Mouse (Mus musculus) telencephalon, adult 2 months (tissue): ENCODE measurements at regions not wholly inside any gene's neighbourhood (a gene's known extent, or its start where the extent isn't known, plus 50 kb on each side); places are given as distances from the start of the nearest gene placed in this dataset.

Experiments used
- DNase-seq: peaks from one replicate; pipeline ENCODE4 v3.0.0-alpha.2; 2011; ENCODE audit warnings: low read depth, low spot score

DNA sequence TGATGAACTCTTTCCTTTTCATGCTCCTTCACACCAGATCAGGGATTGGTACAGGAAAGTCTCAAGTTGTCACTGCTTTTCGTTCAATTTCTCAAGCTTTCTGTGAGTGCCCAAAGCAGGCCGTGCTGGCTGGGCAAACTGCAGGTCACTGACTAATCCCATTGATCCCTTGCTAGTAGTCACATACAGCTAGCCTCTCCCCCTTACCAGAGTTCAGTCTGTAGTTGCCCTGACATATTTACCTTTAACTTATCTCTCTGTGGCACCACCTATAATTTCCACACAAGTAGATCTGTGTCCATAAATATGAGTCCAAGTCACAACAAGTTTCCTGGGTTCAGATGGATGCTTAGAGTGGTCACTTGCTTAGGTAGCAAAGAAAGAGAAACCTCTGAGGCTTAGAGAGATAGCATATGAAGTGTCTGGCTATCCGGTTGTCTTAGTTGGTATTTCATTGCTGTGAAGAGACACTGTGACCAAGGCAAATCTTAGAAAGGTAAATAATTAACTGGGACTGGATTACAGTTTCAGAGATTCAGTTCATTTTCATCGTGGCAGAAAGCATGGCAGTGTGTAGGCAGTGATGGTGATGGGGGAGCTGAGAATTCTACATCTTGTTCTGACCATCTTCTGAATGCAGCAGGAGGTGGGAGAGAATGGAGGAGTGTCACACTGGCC lies 362.8 kb upstream of the Pcsk5 start:
- DNase-seq: no peak

DNA sequence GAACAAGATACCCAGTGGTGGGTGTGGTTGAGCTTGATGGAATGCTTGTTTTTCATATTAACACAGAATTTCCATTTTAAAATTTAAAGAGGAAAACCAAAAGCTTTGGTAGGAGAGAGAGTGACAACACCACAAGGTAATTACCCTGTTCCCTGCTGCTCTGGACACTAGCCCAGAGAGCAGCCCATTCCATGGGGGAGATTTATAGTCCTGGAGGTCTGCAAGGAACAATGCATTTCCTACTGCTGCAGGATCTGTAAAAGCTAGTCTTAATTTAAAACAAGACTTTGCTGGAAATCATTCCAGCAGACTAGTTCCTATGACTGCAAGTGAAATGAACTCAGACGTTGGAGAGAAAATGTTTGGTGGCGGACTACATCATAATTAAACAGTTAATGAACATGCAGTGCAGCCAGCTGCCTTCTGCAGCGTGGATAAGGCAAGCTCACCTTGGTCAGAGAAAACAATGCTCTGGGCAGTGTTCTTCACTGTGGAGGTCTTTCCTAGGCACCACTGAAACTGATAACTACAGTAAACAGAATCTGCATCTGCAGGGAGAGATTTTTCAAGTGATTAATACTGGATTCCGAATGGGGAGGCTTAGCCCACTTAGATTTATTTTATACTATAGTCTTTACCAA lies 351.8 kb upstream of the Pcsk5 start:
- no peak for DNase-seq

DNA sequence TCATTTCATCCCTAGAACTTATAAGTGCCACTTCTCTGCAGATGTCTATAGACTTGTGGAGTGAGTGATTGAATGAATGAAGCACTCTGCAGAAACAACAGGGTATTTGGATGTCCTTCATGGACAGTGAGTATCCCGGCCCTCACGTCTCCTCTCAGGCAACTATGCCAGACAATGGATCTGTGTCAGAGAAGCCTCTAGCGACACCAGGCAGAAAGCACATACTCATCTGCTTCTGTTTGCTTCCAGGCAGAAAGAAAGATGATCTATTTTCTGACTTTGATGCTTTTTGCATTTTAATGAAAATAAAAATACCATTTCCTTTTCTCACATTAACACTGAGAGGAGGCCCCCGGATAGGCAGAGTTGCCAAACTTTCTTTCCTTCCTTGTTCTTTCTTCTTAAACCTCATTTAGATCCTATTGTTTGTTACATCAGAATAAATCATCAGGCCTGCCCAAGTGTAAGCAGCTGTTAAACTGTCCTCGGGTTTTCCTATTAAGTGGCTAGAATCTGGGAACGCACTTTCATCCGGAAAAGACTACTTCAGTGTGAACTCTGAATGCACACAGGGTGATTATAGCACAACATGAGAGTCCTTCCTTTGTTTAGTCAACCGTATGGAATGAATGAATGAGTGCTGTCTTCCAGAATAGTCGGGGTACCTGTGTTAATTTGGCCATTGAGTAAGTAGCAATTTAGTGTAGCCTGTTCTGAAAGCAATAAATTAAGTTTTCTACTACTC lies 350.9 kb upstream of the Pcsk5 start:
- peak; percentile 27 for DNase-seq

DNA sequence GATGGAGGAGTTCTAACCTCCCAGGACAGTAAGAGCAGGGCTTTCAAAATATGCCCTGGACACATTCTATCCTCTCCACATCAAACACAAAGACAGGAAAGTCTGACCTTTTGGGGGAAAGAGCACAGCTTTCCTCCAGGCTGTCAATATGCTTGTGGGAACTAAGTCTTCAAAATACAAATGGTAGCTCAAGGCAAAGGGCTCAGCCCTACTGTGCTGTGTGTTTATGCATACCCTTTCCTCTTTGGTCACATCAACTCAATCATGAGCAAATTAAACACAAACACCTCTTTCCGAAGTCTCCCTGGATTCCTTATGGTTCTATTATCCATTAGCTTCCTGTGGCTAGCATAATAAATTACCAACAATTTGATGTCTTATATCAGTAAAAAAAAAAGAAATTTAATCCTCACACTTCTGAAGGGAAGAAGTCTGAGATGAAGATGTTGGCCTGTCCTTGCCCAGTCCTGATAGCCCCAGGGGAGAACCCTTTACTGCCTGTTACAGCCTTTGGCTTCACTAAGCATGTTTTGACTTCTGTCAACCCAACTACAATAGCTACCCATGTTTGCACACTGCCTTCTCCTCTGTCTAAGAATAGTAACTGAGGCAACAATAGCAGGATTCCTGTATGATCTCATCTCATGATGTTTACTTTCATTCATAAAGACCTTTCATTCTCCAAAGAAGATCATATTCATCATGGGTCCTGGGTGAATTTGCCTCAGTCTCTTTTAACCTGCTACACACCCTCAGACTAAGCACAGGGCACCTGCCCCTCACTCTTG lies 348.5 kb upstream of the Pcsk5 start:
- no peak for DNase-seq

DNA sequence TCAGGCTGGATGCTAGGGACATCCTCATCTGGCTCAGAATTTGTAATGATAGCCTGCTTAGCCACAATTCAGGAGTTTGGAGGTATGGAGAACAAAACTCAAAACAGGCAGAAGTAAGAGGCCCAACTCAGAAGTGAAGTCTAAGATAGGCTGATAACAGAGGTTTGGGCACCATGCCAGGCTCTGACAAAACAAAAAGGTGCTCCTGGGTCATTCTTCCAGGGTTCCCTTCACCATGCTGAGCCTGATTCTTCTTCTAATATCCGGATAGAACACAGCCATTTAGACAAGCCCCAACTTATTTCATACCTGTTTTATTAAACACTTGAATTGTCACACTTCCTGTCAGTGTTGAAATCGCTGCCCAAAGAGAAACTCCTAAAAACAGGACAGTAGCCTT lies 347.8 kb upstream of the Pcsk5 start:
- DNase-seq: no peak

DNA sequence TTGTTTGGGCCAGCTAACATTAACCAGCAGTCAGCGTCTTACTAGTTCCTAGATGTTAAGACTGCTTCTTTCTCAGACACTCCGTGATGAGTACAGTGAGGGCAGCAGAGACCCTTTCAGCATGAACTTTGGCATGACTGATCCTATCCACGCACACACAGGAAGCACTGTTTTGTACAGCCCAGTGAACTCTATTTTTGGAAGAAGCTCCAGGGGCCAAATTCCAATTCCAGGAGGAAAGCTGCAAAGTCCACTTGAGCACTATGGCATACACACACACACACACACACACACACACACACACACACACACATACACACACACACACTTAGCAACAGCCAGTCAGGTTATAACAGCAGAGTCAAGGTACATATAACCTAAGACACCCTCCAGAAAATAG lies 338.8 kb upstream of the Pcsk5 start:
- DNase-seq: no peak

DNA sequence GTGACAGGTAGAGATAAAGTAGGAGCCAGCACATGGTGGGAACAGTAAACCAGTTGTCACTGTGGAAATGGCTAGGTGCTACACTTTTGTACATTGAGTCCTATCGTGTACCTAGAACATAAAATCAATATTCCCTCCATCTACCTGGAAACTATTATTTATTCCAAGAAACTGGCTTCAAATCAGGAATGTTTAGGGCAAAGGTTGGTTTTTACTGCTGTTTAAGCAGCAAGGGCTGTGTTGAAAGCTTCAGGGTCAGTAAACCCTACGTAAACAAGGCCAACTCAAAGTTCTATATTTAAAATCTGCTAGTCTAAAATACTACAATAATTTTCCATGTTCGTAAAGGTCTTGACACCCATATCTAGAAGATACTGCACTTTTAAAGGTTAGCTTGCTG lies 309.1 kb upstream of the Pcsk5 start:
- DNase-seq: no peak

DNA sequence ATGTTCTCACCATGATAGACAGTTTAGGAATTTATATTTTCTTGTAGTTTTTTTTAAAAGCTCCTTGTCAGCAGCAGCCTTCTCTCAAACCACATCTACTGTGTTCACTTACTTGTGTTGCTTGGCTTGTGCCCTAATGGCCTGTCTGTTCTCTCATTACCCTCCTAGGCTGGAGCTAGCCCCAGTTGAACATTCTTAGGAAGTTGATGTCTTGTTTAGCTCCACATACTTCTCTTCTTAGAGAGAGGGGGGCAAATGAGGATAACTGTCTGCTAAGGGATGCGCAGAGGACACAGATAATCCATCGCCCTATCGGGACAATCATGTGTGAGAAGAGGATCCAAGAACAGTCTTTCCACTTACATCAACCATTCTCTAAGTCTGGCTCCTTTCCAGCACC lies 293.5 kb upstream of the Pcsk5 start:
- DNase-seq: no peak

DNA sequence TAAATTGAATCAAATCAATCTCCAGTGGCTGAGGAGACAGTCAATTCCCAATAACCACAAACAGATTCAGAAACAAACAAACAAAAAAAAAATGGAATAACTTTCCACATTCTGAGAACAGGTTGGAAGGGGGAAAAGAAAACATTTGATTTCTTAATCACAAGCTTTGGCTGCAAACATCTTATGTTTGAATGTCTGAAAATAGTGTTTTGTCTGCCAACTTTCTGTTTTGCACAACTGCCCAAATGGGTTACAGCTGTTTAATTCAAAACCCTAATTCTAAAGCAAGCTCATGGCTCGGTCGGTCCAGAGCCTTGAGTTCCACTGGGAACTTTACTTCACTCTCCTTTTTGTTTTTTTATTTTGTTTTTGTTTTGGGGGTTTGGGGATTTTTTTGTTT lies 291.4 kb upstream of the Pcsk5 start:
- DNase-seq: no peak

DNA sequence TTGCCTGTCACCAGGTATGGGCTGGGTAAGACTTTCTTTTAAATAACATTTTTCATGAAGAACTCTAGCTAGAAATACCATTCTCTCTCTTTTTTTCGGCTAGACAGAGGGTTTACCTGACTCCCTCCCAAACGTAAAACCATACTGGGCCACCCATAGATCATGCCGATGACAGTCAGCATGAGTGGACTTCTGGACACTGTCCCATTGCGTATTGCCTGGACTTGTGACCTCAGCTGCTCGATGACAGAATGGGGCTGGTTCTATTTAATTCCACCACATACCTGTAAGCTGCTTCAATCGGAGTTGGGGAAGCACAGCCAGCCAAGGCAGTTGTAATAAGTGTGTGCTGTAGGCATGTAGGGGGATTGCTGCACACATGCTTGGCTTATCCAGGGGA lies 268.8 kb upstream of the Pcsk5 start:
- DNase-seq: no peak

DNA sequence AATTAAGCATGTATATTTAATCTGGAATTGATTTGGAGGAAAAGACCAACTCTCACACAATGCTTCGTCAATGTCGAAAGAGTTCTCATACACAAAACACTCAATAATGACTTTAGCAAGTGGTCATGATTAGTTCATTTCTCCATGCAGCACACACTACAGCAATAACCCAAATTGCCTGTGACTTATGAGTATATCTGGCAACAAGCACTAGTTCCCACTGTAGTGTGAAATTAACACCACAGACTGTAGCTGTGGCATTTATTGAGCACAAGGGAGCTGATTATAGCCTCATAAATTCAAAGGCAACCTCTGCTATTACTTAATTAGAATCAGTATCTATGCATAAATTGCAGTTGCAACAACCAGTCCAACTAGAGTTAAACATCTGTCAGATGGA lies 267.2 kb upstream of the Pcsk5 start:
- DNase-seq: no peak

DNA sequence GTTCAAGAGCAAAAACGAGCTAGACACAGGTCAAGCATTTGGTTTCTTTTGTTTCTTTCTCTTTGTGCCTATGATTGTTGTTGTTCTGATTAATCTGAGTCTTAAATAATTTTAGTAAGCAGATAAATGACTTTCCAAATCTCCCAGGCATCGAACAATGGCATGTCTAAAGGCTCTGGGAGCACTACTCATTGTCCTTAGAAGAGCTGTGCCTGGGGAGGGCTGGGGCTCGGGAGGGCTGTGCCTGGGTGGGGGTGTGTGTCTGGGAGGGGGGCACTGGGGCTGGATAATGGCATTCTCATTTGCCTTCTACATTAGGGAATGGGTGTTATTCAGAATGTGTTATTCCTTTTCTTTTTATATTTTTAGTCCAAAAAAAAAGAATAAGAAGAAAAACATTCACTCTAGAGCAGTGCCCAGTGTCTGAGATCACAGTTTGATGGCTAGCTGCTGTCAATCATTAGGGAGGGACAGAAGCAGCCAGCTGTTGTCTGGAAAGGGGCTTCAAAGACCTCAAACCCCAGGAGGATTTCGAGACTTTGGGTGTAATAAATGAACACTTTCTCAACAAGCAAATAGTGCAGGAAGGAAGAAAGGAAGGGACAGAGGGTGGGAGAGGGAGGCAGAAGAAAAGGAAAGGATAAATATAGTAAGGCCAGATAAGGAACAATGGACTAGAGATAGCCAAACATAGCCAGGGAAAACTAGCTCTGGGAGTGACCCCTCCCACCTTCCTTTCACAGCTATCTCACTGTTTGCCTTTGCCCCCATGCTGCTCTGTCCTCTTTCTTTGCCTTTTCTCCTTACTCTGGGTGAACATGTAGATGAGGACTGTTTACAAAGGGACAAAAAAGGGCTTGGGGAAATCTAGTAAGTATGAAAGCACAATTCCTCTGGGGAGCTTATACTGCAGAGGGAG lies 264.2 kb upstream of the Pcsk5 start:
- DNase-seq: no peak

DNA sequence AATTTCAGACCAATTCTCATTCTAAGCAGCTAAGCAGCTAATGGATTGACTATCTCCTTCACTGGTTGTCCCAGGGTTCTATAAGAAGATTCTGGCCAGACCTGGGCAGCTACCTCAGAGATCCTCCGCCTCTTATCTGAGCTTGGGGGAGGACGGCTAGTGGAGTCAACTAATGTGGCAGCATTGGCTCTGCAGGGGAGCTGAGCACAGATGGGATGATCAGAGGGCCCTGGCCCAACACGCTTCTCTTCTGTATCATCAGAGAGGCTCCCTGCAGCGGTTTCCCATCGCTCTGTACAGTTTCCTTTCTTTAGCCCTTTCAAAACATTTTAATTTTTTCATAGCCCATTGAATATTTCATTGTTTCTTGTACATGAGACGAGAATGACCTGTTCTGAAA lies 245.9 kb upstream of the Pcsk5 start:
- DNase-seq: no peak

DNA sequence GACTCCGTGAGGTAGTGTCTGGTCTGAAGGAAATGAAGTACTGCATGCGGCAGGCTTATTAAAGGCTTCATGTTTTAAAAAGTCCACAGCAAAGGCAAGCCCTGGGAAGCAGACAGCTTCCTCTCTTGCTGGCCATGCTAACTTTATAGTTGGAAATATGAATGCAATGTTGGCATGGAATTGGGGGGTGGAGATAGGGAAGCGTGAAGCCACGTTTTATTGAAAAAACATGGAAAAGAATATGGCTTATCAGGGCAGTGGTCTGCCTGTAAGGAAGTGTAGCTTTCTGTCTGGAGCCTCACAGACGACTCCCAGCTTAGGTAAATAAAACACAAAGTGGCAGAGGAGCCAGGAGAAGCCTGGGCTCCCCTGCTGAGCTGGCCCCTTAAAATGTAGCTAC lies 231.5 kb upstream of the Pcsk5 start:
- no peak for DNase-seq

DNA sequence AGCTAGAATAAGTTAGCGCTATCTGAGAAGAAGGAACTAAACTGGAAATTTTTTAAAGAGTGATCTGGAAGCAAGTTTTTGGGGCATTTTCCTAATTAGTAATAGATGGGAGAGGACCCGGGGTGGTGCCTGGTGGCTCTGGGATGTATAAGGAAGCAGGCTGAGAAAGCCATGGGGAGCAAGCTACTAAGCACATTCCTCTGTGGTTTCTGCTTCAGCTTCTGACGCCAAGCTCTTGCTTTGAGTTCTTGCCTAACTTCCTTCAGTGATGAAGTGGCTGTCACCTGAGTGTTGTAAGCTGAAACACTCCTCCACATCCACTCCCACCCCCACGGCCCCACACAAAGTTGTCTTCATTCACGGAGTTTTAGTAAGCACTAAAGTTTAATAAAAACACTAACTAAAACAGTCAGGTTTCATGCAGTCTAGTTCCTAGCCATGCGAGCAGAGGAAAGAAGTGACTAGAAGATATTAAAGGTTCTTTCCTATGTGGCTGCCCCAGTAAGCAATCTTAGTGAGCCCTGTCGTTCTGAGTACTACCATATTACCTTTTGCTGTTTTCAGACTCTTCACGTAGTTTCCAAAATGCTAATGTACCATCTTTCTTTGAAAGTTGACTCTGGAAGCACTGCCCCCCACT lies 230.5 kb upstream of the Pcsk5 start:
- DNase-seq: no peak

DNA sequence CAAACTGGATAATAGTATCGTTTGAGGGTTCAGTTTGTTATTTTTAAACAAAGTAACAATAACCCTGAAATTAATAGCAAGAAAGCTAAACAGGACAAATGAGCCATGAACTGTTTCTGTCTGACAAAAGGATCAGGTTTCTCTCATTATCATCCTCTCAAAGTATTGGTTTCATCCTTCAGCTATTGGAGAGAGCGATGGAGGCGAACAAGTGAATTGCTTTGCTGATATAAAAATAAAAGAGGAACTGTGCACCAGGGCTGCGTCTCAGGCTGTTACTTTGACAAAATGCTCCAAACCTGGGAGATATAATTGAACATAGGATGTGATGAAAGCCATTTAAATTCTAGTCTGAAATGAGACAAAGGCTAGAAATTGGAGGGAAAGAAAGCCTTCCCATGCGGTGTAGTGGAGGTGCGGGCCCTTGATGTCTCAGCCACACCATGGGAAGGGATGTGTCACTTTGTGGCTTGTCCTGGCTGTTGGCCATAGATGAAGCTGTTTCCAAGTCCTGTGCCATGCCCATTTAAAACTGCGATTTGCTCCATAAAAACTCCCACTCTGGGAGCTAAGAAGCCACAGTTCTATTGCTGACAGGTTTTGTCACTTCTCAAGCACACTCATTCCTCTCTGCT lies 219.9 kb upstream of the Pcsk5 start:
- no peak for DNase-seq

DNA sequence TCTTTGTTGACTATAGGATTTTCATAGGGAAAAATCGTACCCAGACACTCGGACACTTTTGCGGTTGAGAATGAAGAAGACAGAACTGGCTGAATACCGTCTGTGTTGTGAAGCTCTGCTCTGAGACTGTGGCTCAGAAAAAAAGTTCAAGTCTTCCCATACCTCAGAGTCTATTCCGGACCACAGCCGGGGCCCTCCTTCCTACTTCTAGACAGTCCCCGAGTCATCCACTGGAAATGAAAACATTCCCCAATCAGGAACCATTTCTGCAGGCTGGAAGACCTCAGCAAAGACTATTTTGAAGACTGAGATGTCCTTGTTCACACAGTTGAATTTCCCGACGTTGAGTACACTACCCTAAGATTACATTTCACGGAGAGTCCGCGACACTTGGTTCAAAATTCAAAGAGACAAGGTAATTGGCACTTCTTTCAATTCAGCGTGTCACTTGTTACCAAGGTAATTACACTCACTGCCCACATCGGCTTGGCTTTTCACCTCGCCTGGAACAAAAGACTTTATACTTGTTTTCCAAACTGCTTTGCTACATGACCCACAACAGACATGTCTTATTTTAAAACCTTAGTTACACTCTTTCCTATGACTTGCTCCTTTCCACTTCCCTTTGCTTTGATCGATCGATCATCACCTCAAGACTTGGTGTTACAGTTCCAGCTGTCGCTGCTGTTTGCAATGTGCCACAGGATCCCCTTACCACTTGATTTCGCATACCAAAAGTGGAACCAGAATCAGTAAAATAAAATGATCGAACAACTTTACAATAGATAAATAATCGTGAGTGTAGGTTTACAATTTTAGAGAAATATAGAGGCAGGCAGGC lies 219.2 kb upstream of the Pcsk5 start:
- DNase-seq: no peak

DNA sequence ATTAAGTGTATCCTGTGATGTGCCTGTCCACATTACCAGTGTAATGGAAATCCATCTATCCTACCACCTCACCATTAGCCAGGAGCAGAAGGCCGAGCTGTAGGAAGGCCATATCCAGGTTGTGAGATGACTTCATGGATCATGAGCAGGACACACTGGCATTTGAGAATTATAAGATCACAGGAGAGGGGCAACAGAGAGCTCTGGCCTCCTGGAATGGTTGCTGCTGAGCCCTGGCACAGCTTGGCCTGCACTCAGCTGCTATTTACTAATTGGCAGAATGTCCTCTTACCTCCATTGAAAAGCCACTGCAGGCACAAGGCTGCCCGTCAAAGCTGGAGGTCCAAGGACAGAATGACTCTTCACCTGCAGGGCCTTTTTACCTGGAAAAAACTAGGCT lies 212.9 kb upstream of the Pcsk5 start:
- DNase-seq: no peak

DNA sequence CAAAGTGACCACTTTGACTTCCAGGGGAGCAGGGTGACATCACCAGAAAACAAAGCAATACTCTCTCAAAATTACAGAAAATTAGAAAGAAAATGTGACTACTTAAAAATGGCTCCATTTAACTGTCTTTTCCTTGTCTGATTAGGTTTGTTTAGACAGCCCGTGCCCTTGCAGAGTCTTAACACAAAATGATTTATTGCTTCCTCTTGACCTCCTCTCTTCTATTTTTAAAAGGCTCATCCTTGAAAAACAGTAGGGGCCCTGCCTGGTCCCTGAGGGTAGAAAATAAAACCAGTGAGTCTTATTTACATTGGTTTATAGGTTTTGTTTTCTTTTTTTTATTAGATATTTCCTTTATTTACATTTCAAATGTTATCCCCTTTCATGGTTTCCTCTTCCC lies 196.8 kb upstream of the Pcsk5 start:
- DNase-seq: no peak
